Mouse (Mus musculus) stomach, embryonic 16.5 days (tissue): Measurements from ENCODE around the gene Pde8b. TPM values are rescaled to one million over a fixed set of nuclear protein-coding genes. Genes with fewer than 3 reads are reported as not detected.

Experiments
- ATAC-seq: fragments of 200-750 bp; cut with Nextera tagmentation; 2 replicates; pipeline ENCODE4 v1.8.0; 2017; ENCODE audit warnings: moderate number of reproducible peaks, moderate TSS enrichment; ENCODE audit not compliant: insufficient read depth, low FRiP score
- H3K27ac ChIP-seq: fragments of 300-500 bp; sonication (generic); 2 replicates; pipeline ENCODE4 v1.5.1; 2014; ENCODE audit warnings: low read length
- H3K27me3 ChIP-seq: fragments of 300-500 bp; sonication (generic); 2 replicates; pipeline ENCODE4 v1.6.1; 2014; ENCODE audit warnings: low read length, control low read depth, mixed read lengths; ENCODE audit not compliant: control insufficient read depth, insufficient read depth
- H3K36me3 ChIP-seq: fragments of 300-500 bp; sonication (generic); 2 replicates; pipeline ENCODE4 v1.6.1; 2014; ENCODE audit warnings: low read length; ENCODE audit not compliant: control insufficient read depth, insufficient read depth
- H3K4me1 ChIP-seq: fragments of 300-500 bp; sonication (generic); 2 replicates; pipeline ENCODE4 v1.6.1; 2014; ENCODE audit warnings: low read length, control low read depth, mixed read lengths; ENCODE audit not compliant: control insufficient read depth, insufficient read depth
- H3K4me2 ChIP-seq: fragments of 300-500 bp; sonication (generic); 2 replicates; pipeline ENCODE4 v1.6.1; 2014; ENCODE audit warnings: low read depth, low read length, mixed read lengths
- H3K4me3 ChIP-seq: fragments of 300-500 bp; sonication (generic); replicated peaks from 2 replicates; pipeline ENCODE4 v1.5.1; 2014; ENCODE audit warnings: mild to moderate bottlenecking, low read length
- H3K9ac ChIP-seq: fragments of 300-500 bp; sonication (generic); 2 replicates; pipeline ENCODE4 v1.6.1; 2014; ENCODE audit warnings: low read length
- H3K9me3 ChIP-seq: fragments of 300-500 bp; sonication (generic); replicated peaks from 2 replicates; pipeline ENCODE4 v1.6.1; 2016; ENCODE audit warnings: low read length, control low read depth; ENCODE audit not compliant: control insufficient read depth
- WGBS: fragments of 180-500 bp; shearing (Covaris S2); extraction: QIAGEN DNeasy Blood & Tissue Kit; methylation state at CpG from one replicate; pipeline ENCODE4 v1.1.7; 2014; 5-methylcytosine and 5-hydroxymethylcytosine counted together
- polyA plus RNA-seq: library from polyadenylated mRNA; unstranded; fragments of >200 nt; fragmentation: Nextera tagmentation; extraction: Ambion mirVana; gene quantifications from 2 replicates; pipeline ENCODE4 v1.2.1, GENCODE M21; 2015

Pde8b gene
- polyA plus RNA-seq, 1 experiment from 2014 or later: 5.8 TPM

GRCm38 (mm10) chr13:95176399-95176798 lies 73.7 kb downstream of the Pde8b start:
- H3K36me3 ChIP-seq: no peaks in the 10 kb centered on the region
- H3K27me3 ChIP-seq: no peaks in the 10 kb centered on the region
- no peak overlapping the region for H3K9ac ChIP-seq
- ATAC-seq: no peak
- H3K27ac ChIP-seq: no peak overlapping the region
- no peak overlapping the region for H3K4me2 ChIP-seq
- WGBS: 76% methylated on average over 5 of the region's 5 CpGs
- H3K4me1 ChIP-seq: no peaks in the 10 kb centered on the region
- H3K9me3 ChIP-seq: no peaks in the 10 kb centered on the region
- no peak overlapping the region for H3K4me3 ChIP-seq

GRCm38 (mm10) chr13:95174253-95174652 lies 75.9 kb downstream of the Pde8b start:
- no peaks in the 10 kb centered on the region for H3K9me3 ChIP-seq
- no peaks in the 10 kb centered on the region for H3K36me3 ChIP-seq
- H3K4me3 ChIP-seq: no peak overlapping the region
- no peak overlapping the region for H3K27ac ChIP-seq
- WGBS: 62% methylated on average over 6 of the region's 6 CpGs
- H3K4me1 ChIP-seq: no peaks in the 10 kb centered on the region
- no peak overlapping the region for H3K9ac ChIP-seq
- H3K27me3 ChIP-seq: no peaks in the 10 kb centered on the region
- no peak overlapping the region for H3K4me2 ChIP-seq
- ATAC-seq: no peak

- Histone ChIP-seq H3K4me1 (no peaks in the 10 kb centered on the region), H3K4me2 (no peak overlapping the region), H3K27ac (no peak overlapping the region), H3K9me3 (no peaks in the 10 kb centered on the region), H3K36me3 (no peaks in the 10 kb centered on the region), H3K4me3 (no peak overlapping the region), H3K27me3 (no peaks in the 10 kb centered on the region), H3K9ac (no peak overlapping the region)
- 95% methylated on average over 4 of the region's 4 CpGs for WGBS
- no peak for ATAC-seq
Observed at GRCm38 (mm10) chr13:95172346-95172745, 77.8 kb downstream of the Pde8b start.

- Histone ChIP-seq H3K27me3 (no peaks in the 10 kb centered on the region), H3K9ac (no peak overlapping the region), H3K27ac (no peak overlapping the region), H3K9me3 (no peaks in the 10 kb centered on the region), H3K36me3 (no peaks in the 10 kb centered on the region), H3K4me1 (no peaks in the 10 kb centered on the region), H3K4me3 (no peak overlapping the region), H3K4me2 (no peak overlapping the region)
- 78% methylated on average over 3 of the region's 3 CpGs for WGBS
- no peak for ATAC-seq
Observed at GRCm38 (mm10) chr13:95160211-95160610, 89.9 kb downstream of the Pde8b start.

GRCm38 (mm10) chr13:95158986-95159385 lies 91.2 kb downstream of the Pde8b start:
- Histone ChIP-seq H3K4me2 (no peak overlapping the region), H3K36me3 (no peaks in the 10 kb centered on the region), H3K9me3 (no peaks in the 10 kb centered on the region), H3K4me1 (no peaks in the 10 kb centered on the region), H3K27ac (no peak overlapping the region), H3K4me3 (no peak overlapping the region), H3K27me3 (no peaks in the 10 kb centered on the region), H3K9ac (no peak overlapping the region)
- 79% methylated on average over 7 of the region's 7 CpGs for WGBS
- no peak for ATAC-seq

- H3K27me3 ChIP-seq: no peaks in the 10 kb centered on the region
- H3K36me3 ChIP-seq: no peaks in the 10 kb centered on the region
- H3K27ac ChIP-seq: no peak overlapping the region
- no peak for ATAC-seq
- no peak overlapping the region for H3K4me2 ChIP-seq
- no peak overlapping the region for H3K9ac ChIP-seq
- peaks cover 11% of the 10 kb centered on the region for H3K9me3 ChIP-seq
- no peaks in the 10 kb centered on the region for H3K4me1 ChIP-seq
- H3K4me3 ChIP-seq: no peak overlapping the region
Observed at GRCm38 (mm10) chr13:95144746-95145145, 105.4 kb downstream of the Pde8b start.

GRCm38 (mm10) chr13:95140460-95141079 lies 109.6 kb downstream of the Pde8b start:
- WGBS: 62% methylated on average over 4 of the region's 4 CpGs
- Histone ChIP-seq H3K36me3 (no peaks in the 10 kb centered on the region), H3K27me3 (no peaks in the 10 kb centered on the region), H3K27ac (no peak overlapping the region), H3K4me3 (no peak overlapping the region), H3K9ac (no peak overlapping the region), H3K4me1 (no peaks in the 10 kb centered on the region), H3K9me3 (peaks cover 11% of the 10 kb centered on the region), H3K4me2 (no peak overlapping the region)
- ATAC-seq: no peak

- H3K36me3 ChIP-seq: no peaks in the 10 kb centered on the region
- H3K4me3 ChIP-seq: no peak overlapping the region
- no peaks in the 10 kb centered on the region for H3K9me3 ChIP-seq
- no peaks in the 10 kb centered on the region for H3K4me1 ChIP-seq
- WGBS: 86% methylated on average over 7 of the region's 7 CpGs
- ATAC-seq: no peak
- no peak overlapping the region for H3K9ac ChIP-seq
- no peak overlapping the region for H3K27ac ChIP-seq
- no peak overlapping the region for H3K4me2 ChIP-seq
- no peaks in the 10 kb centered on the region for H3K27me3 ChIP-seq
Observed at GRCm38 (mm10) chr13:95135326-95136150, 114.6 kb downstream of the Pde8b start.

- no peak overlapping the region for H3K9ac ChIP-seq
- no peak overlapping the region for H3K27ac ChIP-seq
- no peaks in the 10 kb centered on the region for H3K9me3 ChIP-seq
- no peaks in the 10 kb centered on the region for H3K4me1 ChIP-seq
- 56% methylated on average over 4 of the region's 4 CpGs for WGBS
- no peak overlapping the region for H3K4me3 ChIP-seq
- no peak for ATAC-seq
- no peak overlapping the region for H3K4me2 ChIP-seq
- no peaks in the 10 kb centered on the region for H3K36me3 ChIP-seq
- no peaks in the 10 kb centered on the region for H3K27me3 ChIP-seq
Observed at GRCm38 (mm10) chr13:95131848-95132247, 118.3 kb downstream of the Pde8b start.
